Mouse (Mus musculus) cerebellum, postnatal 36 days (tissue): ENCODE measurements at regions not wholly inside any gene's neighbourhood (a gene's known extent, or its start where the extent isn't known, plus 50 kb on each side); places are given as distances from the start of the nearest gene placed in this dataset.

Experiments
- DNase-seq, 2 experiments: peaks; one replicate each; pipeline ENCODE4 v3.0.0; 2021 to 2022; ENCODE audit warnings: mixed read lengths in 2 of 2

DNA sequence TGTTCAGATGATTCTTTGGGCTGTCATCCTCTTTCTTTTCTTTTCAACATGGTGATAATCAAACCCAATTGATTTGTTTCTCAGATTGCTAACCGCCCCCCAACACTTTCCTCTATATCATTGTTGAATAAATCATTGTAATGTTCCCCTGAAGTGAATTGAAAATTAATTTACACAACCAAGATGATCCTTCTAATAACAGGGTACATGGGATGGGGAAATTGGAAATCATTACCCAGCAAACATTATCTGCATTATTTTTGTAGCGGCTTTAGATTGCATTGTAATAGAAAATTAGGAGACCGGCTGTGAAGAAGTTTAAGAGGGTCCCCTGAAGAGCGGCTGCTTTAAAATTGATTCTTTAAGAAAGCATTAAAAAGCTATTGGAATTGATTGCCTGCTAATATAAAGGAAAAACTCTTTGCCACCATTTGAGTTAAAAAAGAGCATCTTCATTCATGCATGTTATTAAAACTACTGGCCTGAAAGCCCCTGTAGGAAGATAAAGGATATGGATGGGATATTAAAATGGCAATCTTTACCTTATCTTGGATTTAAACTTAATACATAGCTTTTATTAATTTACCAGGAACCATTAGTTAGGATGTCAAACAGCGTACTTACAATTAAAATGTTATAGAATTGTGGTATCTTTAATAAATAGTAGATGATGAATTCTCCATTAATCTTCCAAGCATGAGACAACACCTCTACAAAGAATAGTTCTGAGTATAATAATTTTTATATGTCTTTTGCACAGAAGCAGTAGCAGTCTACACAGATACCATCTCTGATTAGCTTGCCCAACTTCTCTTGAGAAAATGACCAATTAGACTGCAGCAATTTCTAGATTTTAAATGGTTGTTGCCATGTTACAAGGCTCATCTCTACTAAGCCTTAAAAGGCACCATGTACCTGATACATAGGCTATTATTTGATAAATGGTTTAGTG lies 127.0 kb upstream of the Hs3st5 start:
- DNase-seq = no peak

DNA sequence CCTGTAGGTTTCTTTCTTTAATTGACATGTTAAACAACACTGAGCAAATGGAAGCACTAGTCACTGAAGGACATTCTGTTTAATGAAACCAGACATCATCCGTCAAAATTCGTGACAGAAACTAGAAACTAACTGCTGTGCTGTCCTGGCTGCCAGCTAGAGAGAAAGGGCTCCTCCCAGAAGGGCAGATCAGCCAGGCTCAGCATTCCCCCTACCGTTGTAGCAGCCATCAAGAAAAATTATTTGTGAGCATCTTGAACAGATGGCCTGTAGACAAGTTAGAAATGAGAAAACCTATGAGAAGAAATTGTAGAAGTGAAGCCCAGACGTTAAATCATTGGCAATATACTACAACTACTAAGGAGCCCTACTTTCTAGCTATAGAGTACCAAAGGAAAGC lies 123.3 kb upstream of the Hs3st5 start:
- DNase-seq = no peak

DNA sequence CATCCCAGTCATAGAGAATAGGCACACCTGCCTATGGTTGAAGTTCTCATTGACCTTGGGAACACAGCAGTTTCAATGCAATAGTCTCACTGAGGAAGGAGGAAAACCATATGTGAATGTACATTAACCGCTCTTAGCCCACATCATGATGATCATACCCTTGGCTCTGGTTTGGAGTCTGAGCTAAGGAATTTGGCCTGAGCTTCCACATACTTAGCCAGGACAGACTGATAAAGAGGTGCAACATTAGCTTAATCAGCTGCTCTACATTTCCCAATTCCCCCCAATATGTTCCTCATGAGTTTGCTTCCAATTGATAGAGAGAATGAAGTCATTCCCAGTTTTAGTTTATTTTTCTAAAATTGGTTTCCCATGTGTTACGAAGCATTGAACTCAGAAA lies 116.6 kb upstream of the Hs3st5 start:
- no peak for DNase-seq

DNA sequence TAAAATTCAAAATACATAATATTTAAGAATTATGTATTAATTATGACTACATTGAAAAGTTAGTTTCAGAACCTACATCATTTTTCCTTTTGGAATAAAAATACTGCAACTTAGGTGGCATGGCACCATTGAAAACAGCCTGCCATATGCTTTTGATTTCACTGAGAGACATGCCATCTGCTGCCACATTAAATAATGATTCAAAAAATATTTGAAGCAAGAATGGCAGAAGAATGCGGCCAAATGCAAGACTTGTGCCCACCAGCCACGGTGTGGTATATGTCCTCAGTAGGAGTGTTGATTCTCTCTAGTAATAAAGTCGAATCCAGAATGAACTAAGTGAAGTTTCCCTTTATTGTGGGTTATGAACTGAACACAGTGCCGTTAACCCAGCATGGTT lies 113.0 kb upstream of the Hs3st5 start:
- DNase-seq = peak; percentile 1 to 2

DNA sequence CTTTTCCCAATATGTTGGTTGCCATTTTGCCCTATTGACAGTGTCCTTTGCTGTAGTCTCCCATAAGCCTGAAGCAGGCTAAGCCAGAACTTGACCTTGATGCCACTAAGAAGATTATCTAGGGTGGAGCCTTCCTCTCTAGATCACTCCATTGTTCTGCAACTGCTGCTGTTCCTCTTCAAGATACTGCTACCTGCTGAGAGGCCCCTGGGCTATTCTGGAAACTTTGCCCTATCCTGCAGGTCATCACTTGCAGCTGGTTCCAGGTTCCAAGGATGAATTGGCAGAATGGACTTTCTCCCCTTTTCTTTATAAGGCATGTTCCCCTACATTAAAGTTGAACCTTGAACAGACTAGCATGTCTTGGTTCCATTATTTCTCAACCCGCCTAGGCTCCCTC lies 110.0 kb upstream of the Hs3st5 start:
- no peak for DNase-seq

DNA sequence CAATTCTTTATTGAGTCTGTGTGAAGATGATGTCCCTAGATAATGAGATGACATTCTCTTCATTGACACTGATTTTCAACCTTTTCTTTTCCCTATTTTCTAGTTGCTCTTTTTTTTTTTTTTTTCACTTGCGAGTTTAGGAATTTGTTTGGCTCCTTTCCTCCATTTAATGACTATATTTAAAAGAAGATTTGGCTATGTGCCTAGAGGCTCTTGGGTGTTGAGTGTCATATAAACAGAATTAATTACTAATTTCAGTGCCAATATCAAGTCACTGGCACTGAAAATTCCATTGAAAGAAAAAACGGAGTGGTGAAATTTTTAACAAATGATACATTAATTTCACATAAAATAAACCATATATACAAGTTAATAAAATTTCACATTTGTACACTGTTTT lies 98.6 kb upstream of the Hs3st5 start:
- no peak for DNase-seq

DNA sequence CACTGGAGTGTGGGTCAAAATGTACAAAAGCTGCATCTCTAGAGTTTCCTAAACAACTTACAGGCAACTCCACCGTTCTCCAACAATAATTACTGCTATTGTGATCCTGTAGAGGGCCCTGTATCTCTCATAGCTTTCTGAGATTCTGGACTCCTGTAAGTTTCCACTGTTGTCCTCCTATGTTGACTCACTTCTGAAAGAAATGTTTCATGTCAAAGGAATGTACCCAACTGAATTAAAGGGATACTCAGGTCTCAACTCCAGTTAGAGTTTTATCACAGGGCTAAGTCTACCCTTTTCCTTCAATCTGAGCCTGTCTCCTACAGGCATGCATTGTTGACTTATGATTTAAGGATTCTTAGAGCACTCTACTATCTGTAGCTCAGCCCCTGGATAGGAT lies 75.3 kb upstream of the Hs3st5 start:
- DNase-seq = no peak

DNA sequence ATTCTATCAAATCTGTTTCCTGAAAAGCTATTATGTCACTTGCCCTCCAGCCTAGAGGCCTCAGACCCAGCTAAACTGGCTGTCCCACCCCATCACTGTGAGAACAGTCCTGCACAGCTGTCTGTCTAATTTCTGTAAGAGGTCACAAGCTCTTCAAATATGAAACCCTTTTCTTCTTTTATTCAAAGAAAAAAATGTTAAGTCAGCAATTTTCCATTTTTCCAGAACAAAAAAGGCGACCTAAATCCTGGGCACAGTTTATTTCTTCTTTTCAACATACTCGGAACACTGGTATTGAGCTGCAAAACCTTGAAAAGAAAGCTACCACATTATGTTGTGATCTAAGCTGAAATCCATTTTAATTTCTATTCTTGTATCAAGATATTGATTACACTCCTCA lies 69.2 kb upstream of the Hs3st5 start:
- no peak for DNase-seq
